Mouse (Mus musculus) adrenal gland, postnatal 36 days (tissue): Measurements from ENCODE around the gene Fam53b. TPM values are rescaled to one million over a fixed set of nuclear protein-coding genes. Genes with fewer than 3 reads are reported as not detected.
"Not testable (repeated sequence)": the region's sequence is repeated elsewhere in the genome, so short reads cannot be mapped to it uniquely, and the experiment has no call there.

Source experiments
- DNase-seq, 2 experiments: peaks; one replicate each; pipeline ENCODE4 v3.0.0; 2021; ENCODE audit warnings: mixed read lengths in 1 of 2
- total RNA-seq, 2 experiments: library from RNA; stranded (reverse); gene quantifications; 2 replicates each; pipeline ENCODE4 v1.2.3; 2021

Fam53b gene
- total RNA-seq, 2 experiments from 2014 or later: 65.9 to 94.9 TPM

DNA sequence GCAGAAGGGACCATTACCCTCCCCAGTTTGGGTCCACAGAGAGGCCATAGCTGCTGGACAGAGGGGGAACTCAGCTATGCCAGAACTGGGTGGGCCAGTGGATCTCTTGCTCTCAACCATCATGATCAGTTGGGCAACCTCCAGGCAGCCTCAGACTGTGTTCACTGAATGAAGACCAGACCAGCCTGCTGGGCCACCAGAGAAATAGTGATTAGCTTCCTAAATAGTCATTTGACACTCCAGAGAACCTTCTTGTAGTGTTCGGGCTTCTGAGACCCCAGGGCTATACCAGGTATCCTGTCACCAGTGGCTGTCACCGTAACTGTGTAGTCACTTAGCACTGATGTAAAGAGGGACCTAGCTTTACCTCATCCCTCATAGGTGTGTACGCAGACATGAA lies 131.3 kb downstream of the Fam53b start:
- no peak for DNase-seq

DNA sequence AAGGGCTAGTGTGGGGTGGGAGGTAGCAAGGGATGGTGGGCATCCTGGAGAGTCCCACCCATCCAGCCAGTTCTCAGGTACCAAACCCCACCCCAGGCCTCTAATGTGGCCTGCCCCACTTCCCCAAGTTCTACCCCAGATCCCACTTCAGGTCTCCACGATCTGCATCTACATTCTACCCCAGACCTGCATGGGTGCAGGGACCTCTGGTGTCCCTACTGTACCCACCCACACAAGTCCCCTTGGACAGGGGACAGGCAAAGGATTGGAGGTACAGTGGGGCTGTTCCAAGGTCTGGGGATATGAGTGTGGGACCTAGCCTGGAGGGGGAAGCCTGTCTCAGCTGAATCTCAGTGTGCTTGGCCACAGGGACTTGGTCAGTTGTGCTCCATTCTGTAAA lies 131.9 kb downstream of the Fam53b start:
- no peak for DNase-seq

DNA sequence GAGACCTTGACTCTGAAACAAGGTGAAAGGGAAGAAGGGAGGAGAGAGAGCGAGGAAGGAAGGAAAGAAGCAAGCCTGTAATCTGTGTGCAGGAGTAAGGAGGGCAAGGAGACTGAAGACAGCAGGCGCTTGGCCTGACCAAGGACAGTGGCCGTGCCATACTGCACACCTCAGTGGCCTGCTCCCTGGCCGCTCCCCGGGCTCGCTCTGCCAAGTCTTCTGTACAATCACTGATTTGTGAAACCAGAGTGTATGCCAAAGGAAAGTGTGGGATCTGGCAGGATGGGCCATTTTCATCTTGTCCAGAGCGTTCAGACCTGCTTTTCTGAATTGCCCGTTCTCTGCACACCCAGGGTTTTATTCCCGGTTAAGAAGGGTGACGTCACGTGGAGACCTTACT lies 132.4 kb downstream of the Fam53b start:
- DNase-seq: no peak

DNA sequence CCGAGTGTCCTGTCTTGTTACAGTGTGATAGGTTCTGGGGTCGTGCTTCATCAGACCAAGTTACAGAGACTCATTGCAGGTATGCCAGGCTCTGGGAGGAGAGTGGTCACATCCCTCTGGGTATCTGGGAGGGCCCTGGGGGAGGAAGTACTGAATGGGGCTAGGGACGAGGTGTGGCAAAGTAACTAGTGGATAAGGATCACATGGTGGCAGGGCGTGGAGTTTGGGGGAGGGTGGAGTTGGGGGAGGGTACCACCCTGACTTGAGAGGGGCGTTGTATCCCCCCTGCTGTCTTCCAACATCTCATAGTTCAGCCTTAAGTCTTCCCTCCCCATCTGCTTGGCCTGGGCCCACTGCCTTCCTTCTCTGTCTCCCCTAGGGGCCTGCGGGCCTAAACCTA lies 134.1 kb downstream of the Fam53b start:
- DNase-seq: no peak

GRCm38 (mm10) chr7:132679117-132679516 lies 134.6 kb downstream of the Fam53b start:
- no peak for DNase-seq

DNA sequence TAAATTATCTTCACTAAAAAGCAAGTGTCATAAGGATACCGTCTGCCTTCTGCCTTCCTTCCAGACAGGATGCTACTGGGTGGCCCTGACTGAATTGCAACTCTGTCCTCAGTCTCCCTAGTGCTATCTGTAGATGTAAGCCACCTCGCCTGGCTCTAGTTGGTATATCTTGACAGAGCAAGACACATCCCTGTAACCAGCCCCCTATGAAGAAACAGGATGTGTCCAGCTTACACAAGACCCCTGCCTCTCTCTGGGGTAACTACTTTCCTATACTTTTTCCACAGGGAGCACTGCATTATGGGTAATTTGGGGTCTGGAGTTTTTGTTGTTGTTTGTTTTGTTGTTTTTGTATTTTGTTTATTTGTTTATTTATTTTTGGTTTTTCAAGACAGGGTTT lies 137.8 kb downstream of the Fam53b start:
- no peak for DNase-seq

DNA sequence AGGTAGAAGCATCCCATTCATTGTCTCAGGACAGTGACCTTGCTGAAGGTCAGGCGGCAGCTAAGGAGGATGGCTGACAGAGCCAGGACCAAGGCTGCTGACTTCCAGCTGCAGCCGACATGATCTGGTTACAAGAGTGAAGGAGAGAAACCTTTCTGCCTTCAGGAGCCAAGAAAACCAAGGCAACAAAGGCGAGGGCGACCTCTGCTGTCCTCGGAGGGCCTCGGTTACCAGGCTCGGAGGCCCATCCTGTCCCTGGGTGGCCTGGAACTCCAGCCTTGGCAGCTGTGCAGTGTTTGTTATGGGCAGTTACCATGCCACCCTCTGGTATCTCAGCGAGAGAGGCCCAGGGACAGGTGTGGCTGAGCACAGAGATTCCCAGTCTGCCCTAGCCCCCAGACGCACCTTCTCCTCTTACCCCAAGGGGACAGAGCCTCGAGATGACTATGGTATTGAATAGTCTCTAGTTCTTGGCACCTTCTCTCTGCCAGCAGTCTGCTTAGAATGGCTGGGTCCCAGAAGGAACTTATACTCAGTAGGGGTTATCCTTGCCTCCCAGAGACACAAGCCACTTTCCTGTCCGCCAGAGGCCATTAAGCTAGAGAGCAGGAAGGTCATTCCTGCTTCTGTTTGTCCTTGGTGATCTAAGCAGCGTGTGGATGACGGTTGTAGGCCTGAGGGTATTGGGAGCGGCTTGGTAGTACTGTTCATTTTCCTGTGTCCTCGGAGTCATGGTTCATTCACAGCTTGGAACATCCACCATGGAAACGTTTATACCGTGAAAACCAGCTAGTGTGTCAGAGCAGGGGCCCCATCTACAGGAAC lies 139.5 kb downstream of the Fam53b start:
- peak; percentile 66 to 70 for DNase-seq

GRCm38 (mm10) chr7:132672481-132672959 lies 141.2 kb downstream of the Fam53b start:
- peak; percentile 39 to 56 for DNase-seq

DNA sequence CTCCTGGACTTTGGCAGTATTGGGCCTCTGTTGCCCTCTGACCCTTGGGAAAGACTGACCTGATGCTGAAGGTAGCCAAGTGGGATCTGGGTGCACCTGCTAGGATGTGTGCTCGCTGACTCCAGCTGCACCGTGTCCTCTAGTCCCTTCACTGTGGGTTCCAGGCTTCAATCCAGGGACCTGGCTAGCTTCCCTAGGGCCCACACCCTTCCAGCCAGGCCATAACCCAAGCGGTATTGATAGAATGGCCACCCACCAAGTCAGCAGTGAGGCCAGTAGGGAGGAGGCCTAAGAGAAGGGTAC lies 142.9 kb downstream of the Fam53b start:
- peak in 1 of 2 experiments; percentile 57 for DNase-seq

DNA sequence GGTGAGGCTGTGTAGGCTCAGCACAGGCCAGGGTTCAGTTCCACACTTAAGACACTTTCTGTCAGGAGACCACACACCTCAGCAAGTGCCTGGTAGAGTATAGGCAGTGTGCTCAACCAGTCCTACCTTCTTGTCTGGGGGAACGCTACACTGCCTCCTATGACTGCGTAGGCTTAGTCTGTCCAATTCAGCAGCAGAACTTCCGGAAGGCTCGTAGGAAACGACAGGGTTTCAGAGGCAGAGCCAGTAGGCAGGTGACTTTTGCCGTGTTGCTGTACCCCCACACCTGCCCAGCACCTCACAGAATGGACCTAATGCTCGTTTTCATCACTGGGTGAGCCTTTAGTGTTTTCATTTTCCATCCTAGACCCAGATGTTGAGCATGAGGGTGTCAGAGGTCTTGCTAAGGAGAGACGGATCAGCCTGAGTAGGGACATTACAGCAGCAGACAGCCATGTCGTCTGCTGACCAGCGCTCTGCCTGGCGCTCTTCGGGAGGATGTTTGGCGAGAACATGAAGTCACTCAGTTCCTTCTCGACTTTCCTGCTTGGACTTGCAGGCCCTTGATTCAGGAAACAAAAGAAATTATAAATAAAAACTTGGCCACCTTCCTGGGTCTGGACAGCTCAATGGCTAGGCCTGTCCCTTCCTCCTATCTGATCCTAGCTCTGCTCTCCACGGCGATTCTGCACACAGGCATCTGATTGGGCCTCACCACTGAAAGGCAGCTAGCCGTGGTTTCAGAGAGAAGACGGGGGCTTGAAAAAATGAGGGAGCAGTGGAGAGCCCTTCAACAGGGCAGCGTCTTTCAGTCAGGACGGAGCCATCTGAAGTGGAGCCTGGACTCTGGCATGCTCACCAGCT lies 143.5 kb downstream of the Fam53b start:
- no peak for DNase-seq

- DNase-seq: peak; percentile 55 to 58
Observed at GRCm38 (mm10) chr7:132668604-132669003, 145.1 kb downstream of the Fam53b start.

GRCm38 (mm10) chr7:132666516-132666915 lies 147.2 kb downstream of the Fam53b start:
- no peak for DNase-seq

DNA sequence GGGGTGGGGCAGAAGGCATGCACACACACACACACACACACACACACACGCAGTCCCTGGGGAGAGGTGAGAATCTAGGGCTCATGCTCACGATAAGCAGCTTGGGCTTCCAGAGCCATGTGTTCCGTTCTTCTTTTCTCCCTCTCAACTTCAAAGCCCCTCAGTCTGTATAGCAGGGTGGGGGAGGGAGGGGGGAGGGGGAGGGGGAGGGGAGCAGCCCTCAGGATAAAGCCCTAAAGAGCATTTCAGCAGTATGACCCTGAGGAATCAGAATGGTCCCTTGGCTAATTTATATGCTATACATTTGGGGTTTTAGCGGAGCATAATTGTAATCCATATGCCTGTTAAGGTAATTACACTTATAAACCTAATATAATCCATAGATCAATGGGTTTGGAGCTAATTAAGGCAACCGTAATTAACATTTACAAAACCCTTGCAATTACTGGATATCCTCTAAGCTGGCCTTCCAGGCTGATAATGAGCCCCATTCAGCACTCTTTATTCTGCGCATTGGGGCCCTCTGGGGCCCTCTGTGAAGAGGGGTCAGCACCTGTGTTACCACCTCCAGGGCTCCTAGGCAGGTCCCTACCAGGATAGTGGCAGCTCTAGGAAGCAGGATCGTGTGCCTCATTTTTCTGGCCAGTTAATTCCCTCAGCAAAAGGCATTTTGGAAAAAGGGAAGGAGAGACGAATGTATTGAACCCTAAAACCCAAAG lies 147.9 kb downstream of the Fam53b start:
- DNase-seq: no peak

DNA sequence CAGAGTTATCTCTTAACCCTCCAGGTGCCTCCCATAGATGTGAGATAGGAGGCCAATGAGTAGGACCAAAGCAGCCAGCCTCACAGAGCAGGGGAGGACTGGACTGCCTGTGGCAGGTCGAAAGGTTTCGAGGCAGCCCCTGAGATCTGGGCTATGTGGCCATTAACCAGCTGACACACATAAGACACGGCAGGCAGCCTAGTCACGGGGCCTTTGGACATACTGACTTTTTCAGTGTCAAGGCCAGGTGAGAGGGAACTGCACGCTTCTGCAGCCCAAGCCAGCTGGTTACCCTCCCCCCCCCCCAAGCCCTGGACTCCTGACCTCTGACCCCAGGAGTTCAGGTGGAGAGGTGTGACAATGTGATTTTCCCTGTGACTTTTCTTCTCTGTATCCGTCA lies 148.9 kb downstream of the Fam53b start:
- DNase-seq: no peak

GRCm38 (mm10) chr7:132662831-132663230 lies 150.9 kb downstream of the Fam53b start:
- not testable (repeated sequence) for DNase-seq

Other genes starting within 250 kb of the Fam53b start
- gene Oat, start 237.5 kb downstream of the Fam53b start, total RNA-seq: 100 to 1,000 TPM; 130 to 141 TPM
- gene Nkx1-2, start 214.2 kb downstream of the Fam53b start, total RNA-seq: not detected
- 10 to 100 TPM; 19.2 to 27.6 TPM for gene Lhpp, start 203.2 kb downstream of the Fam53b start, total RNA-seq
- 10 to 100 TPM; 23.8 to 30.0 TPM for gene Eef1akmt2, start 38.8 kb upstream of the Fam53b start, total RNA-seq
- gene Abraxas2, start 45.3 kb upstream of the Fam53b start, total RNA-seq: 10 to 100 TPM; 35.8 to 36.1 TPM
- gene Zranb1, start 117.3 kb upstream of the Fam53b start, total RNA-seq: 10 to 100 TPM; 30.0 to 35.5 TPM